ENCODE assay signal across 8 mouse cellular contexts in genomic region chr1:59795336-59795735, GRCm38 (mm10). TPM values are rescaled to one million over a fixed set of nuclear protein-coding genes. Genes with fewer than 3 reads are reported as not detected.
A peak's percentile ranks its signal among the peaks of the same experiment; 100 is the strongest.
DNase-seq lines count a peak whose midpoint lies in the region; ATAC-seq and TF ChIP-seq lines count a peak whose summit lies in the region.
"Had no signal": no experiment of that assay in that cellular context is flagged by ENCODE, and none has a peak within 500 bp of the region (broad histone marks: within the 10 kb centered on the region; RNA-seq: fewer than 3 reads in every experiment).

No protein-coding gene starts in this region.

- H3K4me2 ChIP-seq in kidney, embryonic 16.5 days (replicated peaks; ENCODE audit: low read depth, low read length): no peak overlapping the region
- H3K4me2 ChIP-seq: limb, embryonic 15.5 days had no signal

- 24% methylated on average over 1 of the region's 1 CpGs for WGBS in kidney, adult 2 months
- 52% methylated on average over 1 of the region's 1 CpGs for WGBS in kidney, embryonic 16.5 days

- H3K4me1 ChIP-seq in kidney, adult 2 months (ENCODE audit: control insufficient read depth, insufficient read depth, low read length): no peaks in the 10 kb centered on the region
- H3K4me1 ChIP-seq in kidney, embryonic 16.5 days (ENCODE audit: insufficient read depth, low read length): no peaks in the 10 kb centered on the region
- H3K4me1 ChIP-seq: limb, embryonic 15.5 days had no signal

- TF ChIP-seq POLR2A in kidney, adult 2 months (IDR thresholded peaks at IDR 0.05; ENCODE audit: low read depth, low read length): no peak

- no peak overlapping the region for H3K4me3 ChIP-seq in kidney, adult 2 months (ENCODE audit: insufficient read depth, low read depth, low read length)
- H3K4me3 ChIP-seq in kidney, embryonic 16.5 days (ENCODE audit: low read length): no peak overlapping the region
- H3K4me3 ChIP-seq: limb, embryonic 15.5 days had no signal

- no peak overlapping the region for H3K27ac ChIP-seq in kidney, adult 2 months (ENCODE audit: insufficient read depth, low read depth, low read length)
- H3K27ac ChIP-seq in kidney, embryonic 16.5 days (ENCODE audit: low read length): no peak overlapping the region
- H3K27ac ChIP-seq: limb, embryonic 15.5 days had no signal

- no peak for ATAC-seq in kidney, embryonic 16.5 days (ENCODE audit: low FRiP score, low TSS enrichment)

- no peaks in the 10 kb centered on the region for H3K36me3 ChIP-seq in kidney, adult 2 months (ENCODE audit: control insufficient read depth, insufficient read depth, low read length)
- H3K36me3 ChIP-seq in kidney, embryonic 16.5 days (ENCODE audit: insufficient read depth, low read length): no peaks in the 10 kb centered on the region
- H3K36me3 ChIP-seq: limb, embryonic 15.5 days had no signal

- no peaks in the 10 kb centered on the region for H3K27me3 ChIP-seq in kidney, adult 2 months (replicated peaks; ENCODE audit: control insufficient read depth, insufficient read depth, low read length)
- H3K27me3 ChIP-seq in kidney, embryonic 16.5 days (ENCODE audit: insufficient read depth, low read length): no peaks in the 10 kb centered on the region
- H3K27me3 ChIP-seq: limb, embryonic 15.5 days had no signal

- no peak overlapping the region for H3K9ac ChIP-seq in kidney, embryonic 16.5 days (replicated peaks; ENCODE audit: low read length)
- H3K9ac ChIP-seq: limb, embryonic 15.5 days had no signal

- H3K9me3 ChIP-seq in kidney, embryonic 16.5 days (ENCODE audit: low read length): no peaks in the 10 kb centered on the region
- H3K9me3 ChIP-seq: limb, embryonic 15.5 days had no signal

- DNase-seq in kidney, adult 2 months: peak; percentile 79
- DNase-seq in cerebellum, postnatal 14 days: peak; percentile 46 to 60
- DNase-seq in kidney, adult 9 months: peak; percentile 52
- DNase-seq in lung, postnatal 14 days: peak; percentile 67
- DNase-seq in natural killer cell, adult 2 months (ENCODE audit: low spot score in 2 of 2): no peak
- DNase-seq in T-cell, adult 2 months (ENCODE audit: low spot score): no peak

- no peak for TF ChIP-seq CTCF in kidney, adult 2 months (conservative IDR thresholded peaks at IDR 0.05; ENCODE audit: insufficient read depth, insufficient read length, low read depth, low read length)

RNA-seq across cellular contexts. Expression of gene Bmpr2, which starts 32.1 kb away (rescaled TPM):
- polyA plus RNA-seq in kidney, adult 2 months (2012; rRNA removed): 7.0 and 8.1 TPM in 2 replicates
- 6.5 and 7.4 TPM in 2 replicates for polyA plus RNA-seq in kidney, embryonic 16.5 days (2015; fragmentation: Nextera tagmentation; extraction: Ambion mirVana)

Comparison
In these comparisons a context has a peak if more than half of its experiments do, and no peak if none do; other contexts are left out.
1. DNase-seq: peak in kidney, adult 2 months (single experiment), cerebellum, postnatal 14 days (2 of 2), kidney, adult 9 months (single experiment) and lung, postnatal 14 days (single experiment); none in natural killer cell, adult 2 months (0 of 2) and T-cell, adult 2 months (single experiment).